Mouse (Mus musculus): ENCODE measurements around the gene Sema7a.

Gene Sema7a

DNA sequence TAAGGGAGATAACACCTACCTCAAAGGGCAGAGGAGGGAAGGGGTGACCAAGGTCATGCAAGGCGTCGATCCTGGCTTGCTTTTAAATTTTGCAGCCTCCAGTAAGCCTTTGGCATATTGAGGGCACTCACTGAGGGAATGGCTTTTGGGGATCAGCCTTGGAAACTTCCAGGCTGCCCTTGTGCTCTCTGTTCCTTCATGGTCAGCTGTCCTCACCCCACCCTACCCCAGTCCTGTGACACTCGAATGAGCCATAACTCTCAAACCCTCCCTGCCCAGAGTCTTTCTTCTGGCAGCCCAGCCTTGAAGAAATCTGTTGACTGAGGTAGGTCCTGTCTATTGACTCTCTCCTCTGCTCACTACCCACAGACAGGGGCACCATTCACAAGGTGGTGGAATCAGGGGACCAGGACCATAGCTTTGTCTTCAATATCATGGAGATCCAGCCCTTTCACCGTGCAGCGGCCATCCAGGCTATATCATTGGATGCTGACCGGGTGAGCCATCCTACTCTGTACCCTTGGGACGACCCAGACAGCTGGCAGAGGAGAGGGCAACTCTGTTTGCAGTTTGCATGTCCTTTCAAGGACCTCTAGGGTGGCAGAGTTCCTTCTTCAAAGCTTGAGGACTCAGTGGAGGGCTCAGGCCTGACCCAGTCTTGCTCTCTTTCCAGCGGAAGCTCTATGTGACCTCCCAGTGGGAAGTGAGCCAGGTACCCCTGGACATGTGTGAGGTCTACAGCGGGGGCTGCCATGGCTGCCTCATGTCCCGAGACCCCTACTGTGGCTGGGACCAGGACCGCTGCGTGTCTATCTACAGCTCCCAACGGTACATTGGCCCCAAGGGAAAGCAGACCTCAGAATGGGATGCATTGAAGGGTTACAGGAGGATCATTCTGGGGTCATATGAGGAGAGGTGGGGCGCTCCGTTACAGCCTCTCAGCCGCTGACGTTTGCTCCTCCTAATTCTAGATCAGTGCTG lies 20.3 kb downstream of the Sema7a start:
- ATAC-seq (ENCODE audit: low TSS enrichment) = no peak

DNA sequence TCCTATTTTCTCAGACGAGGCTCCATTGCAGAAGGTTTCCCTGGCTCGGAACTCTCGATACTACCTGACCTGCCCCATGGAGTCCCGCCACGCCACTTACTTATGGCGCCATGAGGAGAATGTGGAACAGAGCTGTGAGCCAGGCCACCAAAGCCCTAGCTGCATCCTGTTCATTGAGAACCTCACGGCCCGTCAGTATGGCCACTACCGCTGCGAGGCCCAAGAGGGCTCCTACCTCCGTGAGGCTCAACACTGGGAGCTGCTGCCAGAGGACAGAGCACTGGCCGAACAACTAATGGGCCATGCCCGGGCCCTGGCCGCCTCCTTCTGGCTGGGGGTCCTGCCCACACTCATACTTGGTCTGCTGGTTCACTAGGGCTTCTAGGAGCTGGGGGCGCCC lies 21.3 kb downstream of the Sema7a start:
- no peak for ATAC-seq (ENCODE audit: low TSS enrichment)

DNA sequence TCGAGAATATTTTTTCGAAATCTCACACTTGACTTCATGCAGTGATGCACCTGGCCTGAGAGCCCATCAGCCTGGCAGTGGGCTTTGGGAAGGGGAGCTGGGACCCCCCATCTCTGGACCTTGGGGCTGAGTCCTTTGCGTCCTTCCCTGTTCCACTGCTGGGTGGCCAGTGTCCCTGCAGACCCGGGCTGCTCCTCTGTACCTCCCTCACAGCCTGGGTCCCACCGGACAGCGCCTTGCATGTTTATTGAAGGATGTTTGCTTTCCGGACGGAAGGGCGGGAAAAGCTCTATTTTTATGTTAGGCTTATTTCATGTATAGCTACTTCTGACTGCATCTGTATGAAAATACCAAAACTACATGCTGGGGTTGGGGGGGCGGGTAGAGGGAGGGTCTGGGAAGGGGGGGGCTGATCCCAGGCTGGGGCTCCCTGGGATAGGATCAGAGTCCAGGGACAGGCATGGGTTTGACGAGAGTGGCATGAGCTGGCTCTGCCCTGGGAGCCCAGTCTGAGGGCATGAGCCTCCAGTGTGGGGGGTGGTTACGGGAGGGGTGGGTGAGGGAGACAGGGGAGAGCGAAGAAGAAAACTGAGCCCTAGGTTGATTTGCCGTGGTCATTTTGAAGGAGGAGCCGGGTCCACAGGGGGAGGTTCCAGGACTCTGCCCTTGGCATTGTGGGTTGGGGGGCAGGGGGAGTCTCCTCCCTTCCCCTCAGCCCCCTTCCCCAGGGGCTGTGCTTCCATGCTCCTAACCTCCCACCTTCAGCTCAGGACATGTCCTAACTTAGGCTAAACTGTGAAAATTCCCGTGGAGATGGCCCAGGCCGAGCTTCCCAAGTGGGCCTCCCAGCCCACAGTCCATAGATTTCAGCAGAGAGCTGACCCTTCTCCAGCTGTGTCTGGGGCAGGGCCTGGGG lies 22.2 kb downstream of the Sema7a start:
- no peak for ATAC-seq (ENCODE audit: low TSS enrichment)

DNA sequence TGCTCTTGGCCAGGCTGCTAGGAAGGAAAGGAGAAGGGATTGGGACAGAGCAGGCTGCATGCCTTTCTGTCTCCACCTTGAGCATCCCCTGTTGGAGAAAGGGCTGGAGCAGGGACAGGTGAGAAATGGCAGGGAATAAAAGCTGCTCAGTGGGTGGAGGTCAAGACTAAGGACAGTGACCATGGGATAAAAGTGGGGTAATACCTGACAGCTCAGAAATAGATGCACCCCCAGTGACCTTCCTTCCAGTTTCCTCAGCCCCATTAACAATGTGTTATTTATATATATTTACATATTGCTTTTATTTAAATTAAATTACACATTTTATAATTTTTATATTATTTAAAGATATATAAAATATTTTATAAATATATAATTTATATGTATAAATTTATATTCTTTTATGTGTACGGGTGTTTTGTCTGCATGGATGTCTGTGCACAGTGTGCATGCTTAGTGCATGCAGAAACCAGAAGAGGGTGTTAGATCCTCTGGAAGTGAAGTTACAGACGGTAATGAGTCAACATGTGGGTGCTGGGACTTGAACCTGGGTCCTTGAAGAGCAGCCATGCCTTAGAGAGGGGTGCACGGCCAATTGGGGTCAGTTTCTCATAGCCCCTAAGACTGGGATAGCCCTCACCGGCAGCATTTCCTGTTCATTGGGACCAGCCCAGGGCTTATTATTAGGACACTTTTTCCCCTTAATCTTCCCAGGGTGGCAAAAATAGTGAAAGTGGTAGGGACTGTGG lies 23.5 kb downstream of the Sema7a start:
- ATAC-seq (ENCODE audit: low TSS enrichment) = no peak

DNA sequence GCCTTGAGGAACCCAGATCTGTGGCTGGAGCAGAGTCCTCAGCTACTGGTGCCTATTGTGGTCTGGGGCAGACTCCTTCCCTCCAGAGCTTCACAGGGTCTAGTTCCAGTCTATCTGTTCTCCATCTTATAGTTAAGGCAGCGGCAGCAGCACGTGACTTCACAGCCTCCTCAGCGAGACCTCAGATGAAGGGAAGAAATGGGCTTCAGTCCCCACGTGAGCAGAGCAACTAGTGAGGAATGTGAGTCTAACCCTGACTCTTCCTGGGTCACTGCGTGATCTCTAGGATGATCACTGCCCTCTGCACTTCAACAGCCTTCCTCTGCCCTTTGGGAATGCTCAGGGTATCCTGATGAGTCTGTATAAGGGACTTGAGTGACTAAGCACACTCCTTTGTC lies 24.1 kb downstream of the Sema7a start:
- no peak for ATAC-seq (ENCODE audit: low TSS enrichment)

DNA sequence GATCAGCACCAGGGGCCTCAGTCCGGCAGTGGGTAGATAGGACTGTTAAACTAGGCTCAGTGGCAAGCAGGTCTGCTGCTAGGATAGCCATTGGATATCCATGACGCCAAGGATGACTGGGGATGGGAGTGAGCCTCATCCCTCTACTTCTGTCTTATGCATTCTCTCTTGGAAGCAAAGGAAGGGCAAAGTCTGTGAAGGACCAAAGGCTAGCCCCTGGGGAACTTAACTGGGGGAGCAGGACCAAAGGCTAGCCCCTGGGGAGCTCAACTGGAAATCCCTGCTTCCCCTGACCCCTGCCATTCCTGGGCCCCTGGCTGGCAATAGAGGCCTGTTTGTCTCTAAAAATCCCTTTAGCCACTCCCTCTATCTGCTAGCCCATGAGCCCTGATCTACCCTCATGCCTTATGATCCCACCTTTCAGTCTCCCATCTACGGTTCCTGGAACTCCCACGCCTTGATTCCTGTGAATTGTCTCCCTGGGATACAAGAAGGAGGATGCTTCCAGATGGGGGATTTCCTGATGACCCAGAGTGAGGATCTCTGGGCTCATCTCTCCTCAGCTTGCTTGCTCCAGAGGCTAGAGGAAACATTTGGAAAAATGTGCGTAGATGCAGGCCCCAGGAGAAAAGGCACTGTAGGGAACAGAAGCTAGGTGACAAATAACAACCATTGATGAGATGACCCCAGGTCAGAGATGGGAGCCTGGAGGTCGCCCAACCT lies 24.8 kb downstream of the Sema7a start:
- ATAC-seq (ENCODE audit: low TSS enrichment) = no peak

DNA sequence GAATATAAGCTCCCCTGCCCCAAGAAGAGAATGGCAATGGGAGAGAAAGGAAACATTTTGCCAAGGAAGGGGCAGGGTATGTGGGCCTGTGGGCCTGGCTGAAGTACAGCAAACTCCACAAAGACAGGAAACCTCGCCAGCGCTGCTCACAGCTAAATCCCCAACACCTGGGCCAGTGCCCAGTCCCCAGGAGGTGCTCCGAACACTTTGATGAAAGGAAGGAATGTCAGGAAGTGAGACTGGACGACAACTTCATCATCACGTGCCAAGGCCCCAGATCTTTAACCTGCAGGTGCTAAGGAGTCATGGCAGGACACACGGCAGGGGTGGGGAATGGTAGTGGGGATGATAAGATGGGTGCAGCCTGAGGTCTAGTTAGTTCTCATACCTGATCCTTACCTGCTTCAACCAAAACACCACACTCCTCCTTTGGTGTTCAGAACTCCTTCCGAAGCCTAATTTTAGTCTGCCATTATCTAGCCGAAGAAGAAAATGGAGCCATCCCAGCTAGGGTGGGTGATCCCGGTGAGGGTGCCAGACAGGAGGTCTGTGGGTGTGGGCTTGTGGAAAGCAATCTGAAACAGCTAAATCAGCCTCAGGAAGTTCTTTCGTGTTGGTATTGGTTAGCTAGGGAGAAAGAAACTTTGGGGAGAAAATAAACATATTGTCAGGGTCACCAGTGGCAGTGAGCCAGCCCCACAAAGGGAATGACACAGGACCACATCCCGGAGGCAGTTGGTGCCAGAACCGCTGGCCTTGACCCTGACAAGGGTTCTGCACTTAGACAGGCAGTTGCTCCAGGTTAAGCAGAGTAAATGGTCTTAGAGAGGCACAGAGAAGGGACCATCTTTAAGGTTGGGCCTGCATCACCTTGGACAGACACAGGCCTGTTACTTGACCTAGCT lies 25.6 kb downstream of the Sema7a start:
- ATAC-seq (ENCODE audit: low TSS enrichment) = no peak

DNA sequence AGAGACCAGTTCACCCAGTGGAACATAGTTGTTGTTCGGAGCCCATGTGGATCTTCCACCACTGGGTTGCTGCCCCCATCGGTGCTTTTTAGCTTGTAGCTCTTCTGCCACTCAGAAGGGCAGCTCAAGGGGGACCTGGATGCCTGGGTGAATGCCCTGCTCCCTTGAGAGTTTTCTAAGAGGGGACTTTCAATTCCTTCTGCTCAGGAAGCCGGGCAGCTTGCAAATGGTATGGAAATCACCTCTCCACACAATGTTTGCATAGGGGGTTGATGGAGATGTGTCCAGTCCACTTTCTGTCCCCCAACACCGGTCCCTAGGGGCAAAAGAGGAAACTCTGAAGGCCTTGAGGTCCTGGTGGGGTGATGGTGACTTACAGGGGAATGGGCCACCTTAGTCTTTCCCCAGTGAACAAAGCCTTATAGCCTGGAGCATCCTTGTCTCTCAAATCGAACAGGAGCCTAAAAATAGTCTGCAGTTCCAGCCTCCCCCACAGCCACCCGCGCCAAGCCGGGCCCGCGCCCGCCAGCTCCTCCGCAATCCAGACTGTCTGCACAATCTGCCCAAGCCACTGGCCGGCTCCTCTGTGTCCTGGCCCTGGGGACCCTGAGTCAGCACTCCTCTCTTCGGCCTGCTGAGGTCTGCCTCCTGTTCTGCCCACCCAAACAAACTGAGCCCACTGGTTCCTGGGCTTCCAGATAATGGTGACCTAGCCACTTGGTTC lies 27.5 kb downstream of the Sema7a start:
- ATAC-seq (ENCODE audit: low TSS enrichment) = peak; percentile 80

DNA sequence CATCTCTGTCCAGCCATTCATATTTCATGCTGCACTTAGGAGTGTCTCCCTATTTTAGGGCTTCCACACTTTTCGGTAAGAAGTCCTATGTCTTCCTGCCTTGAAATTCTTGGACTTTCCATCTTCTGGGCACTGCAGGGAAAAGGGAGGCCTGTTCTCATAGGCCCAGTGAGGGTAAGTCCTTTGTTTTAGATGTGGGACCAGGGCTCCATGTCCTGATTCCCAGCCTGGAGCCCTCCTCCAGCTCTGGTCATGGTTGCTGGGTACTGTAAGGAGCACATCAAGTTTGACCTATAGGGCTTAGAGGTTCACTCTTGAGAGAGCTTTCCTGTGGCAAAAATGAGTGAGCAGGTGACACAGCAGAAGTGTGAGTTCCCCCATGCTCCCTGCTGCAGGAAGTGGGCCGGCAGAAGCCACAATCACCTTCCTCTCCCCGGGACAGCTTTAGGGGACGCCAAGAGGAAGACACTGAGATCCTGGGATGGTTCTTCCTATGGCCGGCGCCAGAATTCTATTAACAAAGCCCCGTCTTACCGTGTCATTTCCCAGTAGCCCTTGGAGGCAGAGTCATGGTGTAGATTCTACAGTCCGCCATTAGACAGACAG lies 28.4 kb downstream of the Sema7a start:
- no peak for ATAC-seq (ENCODE audit: low TSS enrichment)

DNA sequence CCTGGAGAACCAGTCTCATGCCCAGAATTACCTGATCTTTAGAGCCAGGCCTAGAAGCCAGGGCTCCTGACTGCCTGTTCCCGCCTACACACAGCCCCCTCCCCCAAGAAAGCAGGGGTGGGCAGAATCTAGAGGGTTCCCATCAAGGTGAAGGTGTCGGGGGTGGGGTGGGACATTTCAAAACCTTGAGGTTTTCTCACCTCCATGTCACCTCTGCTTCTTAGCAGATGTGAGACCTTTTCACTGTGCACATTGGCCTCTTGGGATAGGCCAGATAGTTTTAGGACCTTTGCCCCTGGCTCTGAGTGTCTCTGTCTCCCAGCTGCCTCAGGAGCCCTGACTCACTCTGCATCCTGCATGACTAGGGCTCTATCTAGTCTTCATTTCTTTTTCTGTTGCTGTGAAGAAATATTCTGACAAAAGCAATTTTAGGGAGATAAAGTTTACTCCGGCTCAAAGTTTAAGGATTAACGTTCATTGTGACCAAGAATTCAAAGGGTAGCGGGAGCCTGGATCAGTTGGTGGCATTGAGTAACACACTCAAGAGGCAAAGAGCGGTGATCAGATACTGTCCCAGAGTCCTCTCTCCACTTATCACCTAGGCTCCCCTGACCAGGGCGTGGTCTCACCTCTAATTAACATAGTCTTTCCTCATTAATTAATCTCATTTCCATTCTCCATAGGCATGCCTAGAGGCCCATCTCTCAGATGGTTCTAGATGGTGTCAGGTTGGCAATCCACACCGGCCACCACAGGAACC lies 29.1 kb downstream of the Sema7a start:
- ATAC-seq (ENCODE audit: low TSS enrichment) = no peak

DNA sequence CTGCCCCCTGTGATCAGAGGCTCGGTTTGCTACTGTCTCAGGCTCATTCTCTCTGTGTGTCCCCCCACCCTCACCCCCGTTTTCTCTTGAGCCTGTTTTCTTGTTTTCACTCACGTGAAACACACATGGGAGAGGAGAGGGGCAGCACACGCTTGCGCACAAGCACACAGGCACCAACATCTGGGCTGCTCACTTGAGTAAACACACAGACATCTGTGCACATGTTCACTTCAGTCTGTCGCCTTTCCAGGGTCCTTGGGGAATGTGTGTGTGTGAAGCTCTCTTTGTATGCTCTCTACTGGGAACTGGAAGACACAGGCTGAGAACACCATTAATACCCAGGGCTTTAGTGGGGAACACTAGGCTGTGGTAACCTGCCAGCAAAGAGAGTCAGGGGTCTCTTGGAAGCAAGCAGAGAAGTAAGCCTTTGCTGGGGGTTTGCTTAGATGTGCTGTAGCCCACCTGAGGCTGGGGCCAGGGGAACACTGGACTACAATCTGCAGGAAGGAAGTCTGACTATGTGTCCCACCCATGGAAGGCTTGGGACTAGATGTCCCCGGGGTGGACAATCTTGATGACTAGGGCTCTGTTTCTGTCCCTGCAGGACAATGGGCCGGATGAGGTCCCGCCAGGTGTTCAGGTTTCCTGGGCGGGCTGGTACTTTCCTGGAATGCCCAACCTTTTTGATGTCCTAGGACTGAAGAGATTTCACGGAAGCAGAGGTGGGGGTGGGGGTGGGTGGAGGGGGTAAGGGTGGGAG lies 30.0 kb downstream of the Sema7a start:
- ATAC-seq (ENCODE audit: low TSS enrichment) = no peak

DNA sequence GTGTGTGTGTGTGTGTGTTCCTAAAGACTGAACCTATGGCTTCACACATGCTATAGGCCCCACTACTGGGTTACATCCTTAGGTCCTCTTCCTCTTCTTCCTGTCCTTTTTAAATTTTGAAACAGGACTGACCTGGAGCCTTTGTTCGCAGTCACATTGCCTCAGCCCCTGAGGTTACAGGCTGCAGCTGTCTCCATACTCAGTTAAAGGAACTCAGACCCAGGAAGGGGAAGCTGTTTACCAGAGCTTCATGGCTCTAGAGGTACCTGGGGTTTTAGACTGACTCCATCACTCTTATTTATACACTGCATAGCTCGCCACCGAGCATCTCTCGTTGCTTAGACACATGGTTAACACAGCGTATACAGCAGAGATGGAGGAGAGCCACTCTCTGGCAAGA lies 31.5 kb downstream of the Sema7a start:
- no peak for ATAC-seq (ENCODE audit: low TSS enrichment)

DNA sequence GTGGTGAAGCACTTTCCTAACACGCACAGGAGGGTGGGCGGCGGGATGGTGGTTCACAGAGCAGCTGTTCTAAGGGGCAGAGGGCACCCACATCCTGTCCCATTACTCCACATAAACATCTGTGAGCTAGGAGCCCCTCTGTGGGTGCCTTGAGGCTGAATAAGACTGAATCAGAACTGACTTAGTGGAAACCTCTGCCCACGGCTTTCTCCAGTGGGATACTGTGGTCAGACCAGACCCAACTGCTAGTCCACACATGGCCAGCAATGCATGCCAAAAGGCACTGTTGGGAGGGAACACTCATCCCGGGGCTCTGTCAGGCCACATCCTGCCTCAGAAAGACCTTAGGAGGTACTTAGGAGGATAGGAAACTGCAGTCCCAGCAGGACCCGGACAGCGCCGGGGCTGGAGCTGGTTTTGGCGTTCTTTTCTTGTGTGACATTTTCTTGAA lies 32.3 kb downstream of the Sema7a start:
- ATAC-seq (ENCODE audit: low TSS enrichment) = no peak

DNA sequence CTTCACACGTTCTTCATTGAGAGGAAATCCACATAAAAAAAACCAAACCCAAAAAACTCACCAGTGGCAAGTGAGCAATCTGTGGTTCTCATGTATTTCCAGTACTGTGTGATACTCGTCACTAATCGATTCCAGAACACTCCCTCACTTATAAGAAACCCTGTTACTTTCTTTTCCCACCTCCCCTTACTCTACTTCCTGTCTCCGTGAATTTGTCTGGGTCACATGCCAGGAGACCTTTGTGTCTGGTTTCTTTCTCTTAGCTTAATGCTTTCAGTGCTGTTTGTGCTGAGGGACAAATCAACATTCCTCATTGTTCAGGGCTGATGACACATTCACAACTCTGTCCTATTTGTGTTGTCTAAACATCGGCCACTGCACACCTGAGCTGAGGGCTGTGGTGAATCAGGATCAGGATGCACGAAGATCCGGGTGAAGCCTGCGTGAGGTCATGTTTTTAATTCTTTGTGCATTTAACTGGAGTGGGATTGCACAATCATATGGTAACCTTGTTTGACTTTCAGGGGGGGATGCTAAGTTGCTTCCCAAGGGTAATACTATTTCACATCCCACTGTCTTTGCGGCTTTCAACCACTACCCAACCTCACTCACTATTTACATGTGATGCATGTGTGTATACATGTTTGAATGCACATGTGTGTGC lies 33.0 kb downstream of the Sema7a start:
- no peak for ATAC-seq (ENCODE audit: low TSS enrichment)

DNA sequence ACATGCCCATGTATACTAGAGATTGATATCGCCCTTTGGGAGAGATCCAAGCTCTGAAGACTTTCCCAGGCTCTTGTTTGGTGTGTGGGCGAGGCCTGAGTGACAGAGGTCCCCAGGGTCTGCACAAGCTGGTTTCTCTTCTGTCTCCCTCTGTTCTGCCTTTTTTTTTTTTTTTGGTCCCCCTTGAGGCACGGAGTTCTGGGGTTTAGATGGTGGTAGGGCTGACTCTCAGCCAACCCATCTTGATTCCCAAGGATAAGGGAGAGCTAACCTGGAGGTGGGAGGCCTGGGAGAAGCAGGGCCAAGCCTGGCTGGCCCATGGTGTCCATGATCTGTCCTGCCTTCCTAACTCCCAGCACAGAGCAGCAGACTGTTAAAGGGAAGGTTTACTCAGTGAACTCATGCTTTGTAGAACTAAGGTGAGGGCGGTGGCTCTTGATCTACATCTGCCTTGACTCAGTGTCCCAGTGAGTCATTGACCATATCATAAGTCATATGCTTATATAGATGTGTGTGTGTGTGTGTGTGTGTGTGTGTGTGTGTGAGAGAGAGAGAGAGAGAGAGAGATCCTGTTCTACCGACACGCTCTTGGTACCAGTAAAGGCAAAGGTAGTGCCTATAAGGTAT lies 33.6 kb downstream of the Sema7a start:
- ATAC-seq (ENCODE audit: low TSS enrichment) = no peak

DNA sequence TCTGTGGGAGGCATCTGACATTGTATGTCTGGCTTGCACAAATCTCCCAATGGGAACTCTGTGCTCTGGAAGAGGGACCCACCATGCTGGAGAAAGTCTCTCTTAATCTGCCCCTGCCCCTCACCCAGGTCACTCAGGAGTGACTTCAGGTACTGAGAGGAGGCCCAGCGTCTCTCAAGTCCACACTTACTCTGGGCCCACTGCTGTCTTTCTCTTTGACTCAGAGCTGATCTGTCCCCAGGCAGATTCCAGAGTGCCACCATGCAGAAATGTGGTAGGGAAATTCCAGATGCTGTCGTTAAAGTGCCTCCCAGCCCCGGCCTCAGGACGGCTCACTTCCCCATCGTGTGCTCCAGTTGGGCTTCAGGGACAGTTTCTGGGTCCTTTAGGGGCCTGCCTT lies 34.3 kb downstream of the Sema7a start:
- no peak for ATAC-seq (ENCODE audit: low TSS enrichment)
